Mouse (Mus musculus) mesoderm, embryonic 11.5 days (tissue): Measurements from ENCODE around the gene Tspan13.

Experiments used
- DNase-seq: peaks from one replicate; pipeline ENCODE4 v3.0.0-alpha.2; 2012; ENCODE audit warnings: low read depth, low spot score

Tspan13 gene

GRCm38 (mm10) chr12:36042348-36042778 lies at the start of gene Tspan13:
TSS of gene Tspan13 (minus strand) at chr12:36042500.
- DNase-seq: peak; percentile 92

- no peak for DNase-seq
These were observed 49.7 kb upstream of the Tspan13 start for GRCm38 (mm10) chr12:36091964-36092363.

GRCm38 (mm10) chr12:36089221-36089620 lies 46.9 kb upstream of the Tspan13 start:
- no peak for DNase-seq

GRCm38 (mm10) chr12:36088804-36089203 lies 46.5 kb upstream of the Tspan13 start:
- no peak for DNase-seq

GRCm38 (mm10) chr12:36085380-36085779 lies 43.1 kb upstream of the Tspan13 start:
- DNase-seq: no peak

- DNase-seq: no peak
These were observed 36.0 kb upstream of the Tspan13 start for GRCm38 (mm10) chr12:36078101-36078899.

- no peak for DNase-seq
These were observed 30.6 kb upstream of the Tspan13 start for GRCm38 (mm10) chr12:36072860-36073259.

GRCm38 (mm10) chr12:36070231-36070630 lies 27.9 kb upstream of the Tspan13 start:
- DNase-seq: no peak

GRCm38 (mm10) chr12:36067538-36067937 lies 25.2 kb upstream of the Tspan13 start:
- no peak for DNase-seq

- no peak for DNase-seq
These were observed 23.6 kb upstream of the Tspan13 start for GRCm38 (mm10) chr12:36065911-36066310.

- no peak for DNase-seq
These were observed 15.4 kb upstream of the Tspan13 start for GRCm38 (mm10) chr12:36057699-36058098.

GRCm38 (mm10) chr12:36050276-36050675 lies 8.0 kb upstream of the Tspan13 start:
- DNase-seq: no peak

- no peak for DNase-seq
These were observed 5.3 kb upstream of the Tspan13 start for GRCm38 (mm10) chr12:36047593-36047992.

- DNase-seq: no peak
These were observed 3.9 kb upstream of the Tspan13 start for GRCm38 (mm10) chr12:36046196-36046595.

GRCm38 (mm10) chr12:36044691-36045090 lies 2.4 kb upstream of the Tspan13 start:
- DNase-seq: no peak

GRCm38 (mm10) chr12:36041703-36042347 lies 475 bp downstream of the Tspan13 start:
- peak; percentile 63 for DNase-seq

GRCm38 (mm10) chr12:36041281-36041589 lies 1.1 kb downstream of the Tspan13 start:
- no peak for DNase-seq

GRCm38 (mm10) chr12:36040571-36041280 lies 1.6 kb downstream of the Tspan13 start:
- DNase-seq: peak; percentile 29

GRCm38 (mm10) chr12:36039541-36040084 lies 2.7 kb downstream of the Tspan13 start:
- DNase-seq: no peak

- DNase-seq: no peak
These were observed 5.5 kb downstream of the Tspan13 start for GRCm38 (mm10) chr12:36036776-36037175.

- DNase-seq: no peak
These were observed 6.2 kb downstream of the Tspan13 start for GRCm38 (mm10) chr12:36036121-36036520.

GRCm38 (mm10) chr12:36035501-36035900 lies 6.8 kb downstream of the Tspan13 start:
- no peak for DNase-seq
